Mouse (Mus musculus) MN1 (cell line): Measurements from ENCODE around the gene Anxa4.

Experiments
- DNase-seq: peaks from one replicate; pipeline ENCODE4 v3.0.0-alpha.2; 2016; ENCODE audit warnings: low spot score

The Anxa4 gene

DNA sequence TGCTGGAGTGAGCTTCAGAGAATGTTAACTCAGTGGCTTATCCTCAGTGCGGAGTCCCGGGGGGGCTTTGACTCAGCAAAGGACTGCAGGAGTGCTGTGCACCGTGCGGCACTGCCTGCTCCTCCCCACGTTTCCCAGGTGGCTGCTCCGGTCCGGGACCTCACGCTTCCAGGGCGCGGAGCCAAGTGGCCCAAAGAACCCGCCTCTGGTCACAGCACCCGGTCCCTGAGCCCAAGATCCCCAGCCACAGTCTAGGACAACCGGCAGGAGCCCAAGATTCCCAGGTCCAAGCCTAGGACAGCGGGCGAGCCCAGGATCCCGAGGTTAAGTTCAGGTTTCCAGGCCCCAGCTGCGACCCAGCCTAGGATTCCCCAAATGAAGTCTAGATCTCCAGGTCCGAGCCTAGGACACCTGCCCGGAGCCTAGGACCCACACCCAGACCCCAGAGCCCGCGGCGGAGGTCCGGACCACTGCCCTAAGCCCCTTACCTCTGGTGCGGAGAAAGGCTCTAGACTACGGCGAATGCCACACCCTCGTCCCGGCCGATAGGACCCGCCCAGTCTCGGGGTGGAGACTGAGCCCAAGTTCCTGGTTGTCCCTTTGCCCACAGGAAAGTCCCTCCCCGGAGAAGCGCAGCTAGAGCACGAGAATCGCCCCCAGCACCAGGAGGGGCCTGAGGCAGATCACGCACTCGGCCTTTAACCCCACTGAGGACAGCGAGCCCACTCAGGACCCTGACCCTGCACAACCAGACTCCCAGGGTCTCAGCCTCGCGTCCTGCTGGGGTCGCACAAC is at the start of gene Anxa4:
Gene Anxa4 (minus strand): TSS at position 564 of the 795 bp plus-strand sequence.
- peak; percentile 74 for DNase-seq

DNA sequence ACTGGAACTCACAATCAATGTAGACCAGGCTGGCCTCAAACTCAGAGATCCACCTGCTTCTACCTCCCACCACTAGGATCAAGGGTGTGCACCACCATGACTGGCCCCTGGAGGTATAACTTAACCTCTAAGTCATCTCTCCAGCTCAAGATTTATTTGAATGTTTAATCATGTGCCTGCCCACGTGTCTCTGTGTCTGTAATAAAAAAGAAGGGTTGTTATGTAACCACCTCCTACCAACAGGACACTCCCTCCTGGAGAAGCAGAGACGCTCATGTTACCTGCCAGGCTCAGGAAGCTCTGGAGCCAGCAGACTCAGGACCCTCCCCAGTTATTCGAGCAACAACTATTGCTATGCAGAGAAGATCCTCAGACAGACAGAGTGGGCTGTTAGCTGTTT is 48.6 kb upstream of the Anxa4 start:
- no peak for DNase-seq

- no peak for DNase-seq
Measured at GRCm38 (mm10) chr6:86839089-86839488, 45.7 kb upstream of the Anxa4 start.

GRCm38 (mm10) chr6:86832802-86833502 is 39.6 kb upstream of the Anxa4 start:
- no peak for DNase-seq

DNA sequence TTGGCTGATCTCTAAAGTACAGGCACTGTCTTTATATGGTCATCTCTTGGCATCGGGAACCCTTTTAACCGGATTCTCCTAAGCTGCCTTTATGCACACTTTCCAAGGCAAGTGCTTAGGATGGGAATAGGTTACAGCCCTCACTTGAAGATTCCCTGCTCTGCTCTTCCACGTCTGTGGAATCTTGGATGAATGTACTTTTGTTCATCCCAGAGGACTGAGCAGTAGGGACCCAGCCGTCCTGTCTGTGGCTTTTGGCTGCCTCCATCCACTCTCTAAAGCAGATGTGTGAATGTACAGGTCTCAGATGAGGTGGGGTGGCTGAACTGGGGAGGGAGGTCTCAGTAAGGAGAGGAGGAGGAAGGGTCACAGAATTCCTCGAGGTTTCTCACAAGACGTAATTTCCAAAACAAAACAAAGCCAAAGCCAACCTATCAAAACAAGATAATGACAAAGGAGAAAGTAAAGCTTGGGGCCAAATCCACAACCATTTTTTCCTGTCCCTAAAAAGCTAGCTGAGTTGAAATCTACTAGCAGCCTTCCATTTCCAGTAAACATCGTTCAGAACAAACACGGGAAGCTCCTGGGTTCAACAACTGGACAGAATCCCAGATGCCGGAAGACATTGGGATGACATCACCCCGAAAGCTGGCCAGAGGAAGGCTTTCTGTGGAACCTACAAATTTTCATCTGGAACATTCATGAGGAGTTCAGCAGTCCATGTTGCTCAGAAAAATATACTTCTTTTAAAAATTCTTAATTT is 37.5 kb upstream of the Anxa4 start:
- no peak for DNase-seq

GRCm38 (mm10) chr6:86829768-86830167 is 36.4 kb upstream of the Anxa4 start:
- no peak for DNase-seq

DNA sequence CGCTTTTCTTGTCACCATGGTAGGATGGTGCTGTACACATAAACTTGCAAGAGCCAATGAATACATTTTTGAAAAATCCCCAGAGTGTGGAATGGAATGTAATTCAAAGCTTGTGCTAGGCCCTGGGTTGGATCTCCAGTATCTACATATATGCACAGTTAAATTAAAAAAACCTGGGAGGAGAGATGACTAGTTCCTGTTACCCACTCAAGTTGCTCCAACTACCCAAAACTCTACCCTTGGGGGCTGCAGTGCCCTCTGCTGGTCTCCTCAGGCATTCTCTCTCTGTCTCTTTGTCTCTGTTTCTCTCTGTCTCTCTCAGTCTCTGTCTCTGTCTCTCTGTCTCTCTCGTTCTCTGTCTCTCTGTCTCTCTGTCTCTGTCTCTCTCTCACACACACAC is 34.0 kb upstream of the Anxa4 start:
- DNase-seq: no peak

DNA sequence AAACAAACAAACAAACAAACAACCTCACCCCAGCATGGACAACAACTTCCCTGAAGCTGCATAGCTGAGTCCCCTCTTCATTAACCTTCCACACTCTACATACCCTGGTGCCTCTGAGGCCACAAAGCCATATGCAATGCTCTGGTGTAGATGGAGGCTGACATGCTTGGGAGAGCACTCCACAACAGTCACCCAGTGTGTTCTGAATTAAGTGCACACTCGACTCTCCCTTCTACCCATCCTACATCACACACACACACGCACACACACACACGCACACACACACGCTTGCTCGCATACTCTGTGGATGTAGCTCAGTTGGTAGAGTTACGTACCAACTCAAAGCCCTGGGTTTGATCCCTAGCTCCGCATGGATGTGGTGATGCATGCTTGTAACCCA is 31.0 kb upstream of the Anxa4 start:
- no peak for DNase-seq

DNA sequence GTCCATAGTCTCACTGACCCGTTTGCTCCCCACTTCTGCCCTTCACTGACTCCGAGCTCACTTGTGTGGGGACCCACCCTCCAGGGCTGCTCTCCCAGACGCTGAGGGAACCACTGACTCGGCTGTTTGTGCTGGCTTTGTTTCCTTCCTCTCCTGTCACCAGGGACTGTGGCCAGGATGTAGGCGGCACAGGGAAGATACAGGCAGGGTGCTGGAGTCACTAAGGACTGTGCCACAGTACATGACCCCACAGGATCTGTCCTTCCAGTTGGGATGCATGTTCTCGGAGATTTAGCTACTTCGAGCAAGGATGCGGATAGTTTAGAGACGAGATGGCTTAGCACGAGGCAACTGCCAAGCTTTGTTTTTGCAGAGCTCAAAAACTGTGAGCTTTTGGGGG is 30.4 kb upstream of the Anxa4 start:
- no peak for DNase-seq

GRCm38 (mm10) chr6:86823051-86823431 is 29.7 kb upstream of the Anxa4 start:
- DNase-seq: no peak

DNA sequence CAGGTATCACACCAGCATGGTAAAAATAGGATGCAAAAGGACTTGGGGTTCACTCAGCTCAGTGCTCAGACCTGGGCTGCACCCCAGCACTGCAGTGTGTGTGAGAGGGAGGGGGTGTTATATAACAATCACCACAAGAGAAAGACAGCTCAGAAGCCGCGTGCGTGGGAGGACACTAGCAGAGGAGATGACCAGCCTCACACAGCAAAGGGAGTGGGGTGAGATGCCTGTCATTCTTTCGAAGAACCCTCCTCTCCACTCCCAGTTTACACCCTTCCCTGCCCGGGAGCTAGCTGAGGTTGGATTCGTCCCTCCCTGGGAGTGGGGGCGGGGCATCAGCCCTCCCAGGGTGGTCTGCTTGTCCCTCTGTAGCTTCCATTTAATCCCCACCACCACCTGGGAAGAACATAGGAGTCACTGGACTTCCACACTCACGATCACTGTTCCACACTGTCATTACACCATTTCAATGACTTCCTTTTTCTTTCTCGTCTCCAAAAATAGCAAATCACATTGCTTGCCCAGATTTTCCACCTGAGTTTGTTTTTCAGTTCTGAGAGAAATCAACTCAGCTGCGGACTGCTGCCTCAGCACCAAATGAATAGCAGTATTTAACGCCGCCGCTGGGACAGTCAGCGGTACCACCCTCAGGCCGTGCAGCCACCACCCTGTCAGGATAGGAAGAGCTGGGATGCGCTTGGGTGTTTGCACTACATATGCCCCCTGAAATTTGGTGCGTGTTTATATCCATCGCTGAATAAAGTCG is 29.1 kb upstream of the Anxa4 start:
- DNase-seq: no peak

DNA sequence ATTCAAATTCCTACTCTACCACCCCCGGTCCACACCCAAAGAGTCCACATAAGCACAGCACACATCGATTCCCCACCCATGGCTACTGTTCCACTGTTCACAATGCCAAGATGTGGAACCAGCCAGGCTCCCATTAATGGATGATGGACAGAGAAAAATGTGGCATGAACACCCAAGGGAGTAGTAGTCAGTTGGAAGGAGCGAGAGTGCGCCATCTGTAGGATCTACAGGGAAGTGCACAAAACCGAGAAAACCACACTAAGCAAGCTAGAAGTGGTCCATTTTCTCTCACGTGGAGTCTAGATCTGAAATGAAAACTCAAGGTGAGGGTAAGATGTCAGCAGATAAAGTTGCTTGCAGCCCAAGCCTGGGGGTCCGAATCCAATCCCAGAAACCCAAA is 27.3 kb upstream of the Anxa4 start:
- no peak for DNase-seq

DNA sequence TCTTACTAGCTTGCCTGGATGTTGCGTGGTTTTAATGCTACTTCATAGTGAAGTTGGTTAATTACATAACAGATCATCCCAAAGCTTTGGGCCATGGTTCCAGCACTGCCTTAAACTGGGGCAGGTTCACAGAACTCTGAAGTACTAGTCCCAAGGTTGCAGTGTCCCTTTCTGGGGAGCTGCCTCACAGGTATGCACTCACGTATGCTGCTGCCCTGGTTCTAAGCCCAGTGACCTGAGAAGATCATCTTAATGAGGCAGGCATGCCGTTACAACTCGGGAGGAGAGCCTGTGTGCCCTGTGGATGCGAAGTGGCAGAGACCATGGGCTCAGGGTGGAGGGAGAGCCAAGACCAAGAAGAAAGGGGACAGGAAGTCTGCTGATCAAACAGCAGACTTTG is 26.5 kb upstream of the Anxa4 start:
- DNase-seq: no peak

GRCm38 (mm10) chr6:86818914-86819313 is 25.5 kb upstream of the Anxa4 start:
- no peak for DNase-seq

- peak; percentile 70 for DNase-seq
Measured at GRCm38 (mm10) chr6:86816586-86816985, 23.2 kb upstream of the Anxa4 start.

GRCm38 (mm10) chr6:86815436-86815835 is 22.1 kb upstream of the Anxa4 start:
- no peak for DNase-seq

DNA sequence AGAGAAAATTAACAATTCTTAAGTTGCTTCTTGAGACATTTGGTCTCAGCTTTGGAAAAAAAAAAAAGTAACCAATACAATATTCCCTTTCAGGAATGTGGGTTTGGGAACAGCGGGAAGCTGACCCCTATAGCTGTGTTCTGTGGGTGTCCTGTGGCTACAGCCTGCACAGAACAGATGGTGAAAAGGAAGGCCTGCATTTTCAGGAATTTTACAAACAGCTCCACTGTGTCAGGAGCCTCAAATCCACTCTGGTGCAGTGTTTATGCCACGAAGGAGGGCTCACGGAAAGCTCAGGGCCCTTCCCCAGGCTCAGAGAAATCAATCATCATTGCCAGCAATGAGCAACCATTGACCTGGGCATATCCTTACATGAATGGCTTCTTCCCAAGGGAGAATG is 21.5 kb upstream of the Anxa4 start:
- DNase-seq: no peak

DNA sequence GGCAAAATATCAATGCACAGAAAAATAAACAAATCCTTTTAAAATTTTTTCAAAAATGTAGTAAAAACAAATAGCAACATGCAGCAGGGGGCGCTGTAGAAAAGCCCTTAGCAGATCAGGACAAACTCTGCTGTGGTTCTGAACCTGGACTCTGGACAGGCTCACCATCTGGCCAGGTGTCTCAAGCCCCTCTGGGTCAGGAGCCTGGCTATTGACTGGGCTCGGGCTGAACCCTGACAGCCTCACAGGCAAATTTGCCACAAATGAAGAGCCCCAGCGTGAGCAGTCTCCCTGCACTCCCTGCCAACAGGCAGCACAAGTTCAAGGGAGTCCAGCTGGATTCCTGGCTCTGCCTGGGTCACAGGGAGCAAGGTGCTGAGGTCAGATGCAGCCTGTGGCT is 20.0 kb upstream of the Anxa4 start:
- peak; percentile 14 for DNase-seq

- no peak for DNase-seq
Measured at GRCm38 (mm10) chr6:86812919-86813318, 19.5 kb upstream of the Anxa4 start.

DNA sequence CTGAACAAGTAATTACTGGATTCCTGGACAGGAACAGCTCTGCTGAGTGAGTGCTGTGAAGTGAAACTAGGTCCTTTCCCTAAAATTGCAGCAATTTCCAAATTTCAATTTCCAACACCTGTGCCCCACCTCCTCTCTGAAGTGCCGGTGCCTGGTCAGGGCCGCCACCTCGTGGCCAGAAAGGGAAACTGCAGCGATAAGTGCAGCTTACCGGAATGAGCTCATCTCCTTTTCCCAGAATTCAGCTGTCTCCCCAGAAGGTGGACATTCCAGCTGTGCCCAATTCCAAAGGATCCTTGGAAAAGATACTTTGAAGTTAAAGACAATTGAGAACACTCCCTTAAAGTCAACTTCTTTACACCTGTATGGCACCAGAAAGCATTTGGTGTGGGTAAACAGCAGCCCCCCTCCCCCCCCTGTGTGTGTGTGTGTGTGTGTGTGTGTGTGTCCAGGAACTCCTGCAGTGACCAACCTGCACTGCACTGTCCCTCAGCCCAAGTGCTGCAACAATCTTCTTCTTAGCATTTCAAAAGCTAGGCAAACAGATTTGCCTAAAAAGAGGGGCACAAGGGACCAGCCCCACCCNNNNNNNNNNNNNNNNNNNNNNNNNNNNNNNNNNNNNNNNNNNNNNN is 13.2 kb upstream of the Anxa4 start:
- peak; percentile 72 for DNase-seq

- no peak for DNase-seq
Measured at GRCm38 (mm10) chr6:86804646-86805045, 11.3 kb upstream of the Anxa4 start.

DNA sequence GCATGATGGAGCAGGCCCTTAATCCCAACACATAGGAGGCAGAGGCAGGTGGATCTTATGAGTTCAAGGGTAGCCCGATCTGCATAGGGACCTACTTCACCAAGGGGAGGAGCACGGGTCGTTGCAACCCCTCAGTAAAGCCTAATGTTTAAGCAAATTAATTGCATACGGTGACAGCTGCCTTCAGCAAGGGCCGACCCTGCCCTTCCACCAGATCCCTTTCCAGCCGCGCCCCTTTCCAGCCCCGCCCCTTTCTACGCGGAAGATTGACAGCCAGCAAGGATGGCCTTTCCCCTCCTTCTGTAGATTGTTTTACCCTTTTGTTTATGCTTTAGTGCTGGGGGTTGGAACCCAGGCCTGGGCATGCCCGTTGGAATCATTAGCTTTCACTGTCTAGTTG is 8.0 kb upstream of the Anxa4 start:
- DNase-seq: no peak
